Mouse (Mus musculus) MEL (cell line): ENCODE measurements at regions not wholly inside any gene's neighbourhood (a gene's known extent, or its start where the extent isn't known, plus 50 kb on each side); places are given as distances from the start of the nearest gene placed in this dataset.

Source experiments
- CTCF ChIP-seq, 3 experiments: IDR thresholded peaks in 2 of 3; conservative IDR thresholded peaks in 1 of 3; 2 replicates each; pipeline ENCODE4 v1.5.1; 2011 to 2012; ENCODE audit warnings: low read length in 3 of 3, low read depth in 2 of 3, mild to moderate bottlenecking in 2 of 3, improper control_type of control experiment in 1 of 3, inconsistent platforms in 1 of 3, mixed read lengths in 1 of 3, moderate library complexity in 1 of 3; ENCODE audit not compliant: control insufficient read depth in 1 of 3, insufficient read depth in 1 of 3, poor library complexity in 1 of 3, severe bottlenecking in 1 of 3
- ELF1 ChIP-seq: IDR thresholded peaks from 2 replicates; pipeline ENCODE4 v1.6.1; 2014; ENCODE audit warnings: low read depth, mild to moderate bottlenecking, inconsistent platforms, low read length, improper control_type of control experiment, moderate library complexity
- EP300 ChIP-seq, 2 experiments: IDR thresholded peaks; 2 replicates each; pipeline ENCODE4 v1.6.1; 2011; ENCODE audit warnings: improper control_type of control experiment in 2 of 2, low read length in 2 of 2, low read depth in 1 of 2, mild to moderate bottlenecking in 1 of 2
- JUND ChIP-seq: IDR thresholded peaks from 2 replicates; pipeline ENCODE4 v1.6.1; 2011; ENCODE audit warnings: low read depth, mild to moderate bottlenecking, improper control_type of control experiment, low read length
- MAX ChIP-seq: IDR thresholded peaks from 2 replicates; pipeline ENCODE4 v1.6.1; 2011; ENCODE audit warnings: low read length, improper control_type of control experiment
- MYC ChIP-seq: IDR thresholded peaks from 2 replicates; pipeline ENCODE4 v1.6.1; 2011; ENCODE audit warnings: low read depth, mild to moderate bottlenecking, low read length, improper control_type of control experiment, moderate library complexity
- NELFE ChIP-seq: IDR thresholded peaks from 2 replicates; pipeline ENCODE4 v1.6.1; 2011; ENCODE audit warnings: low read depth, low read length, improper control_type of control experiment
- POLR2A ChIP-seq, 2 experiments: IDR thresholded peaks; 2 replicates each; pipeline ENCODE4 v1.6.1; 2011 to 2012; ENCODE audit warnings: low read length in 2 of 2, mild to moderate bottlenecking in 2 of 2, control low read depth in 1 of 2, improper control_type of control experiment in 1 of 2, low read depth in 1 of 2, moderate library complexity in 1 of 2; ENCODE audit not compliant: control insufficient read depth in 1 of 2, insufficient read depth in 1 of 2, poor library complexity in 1 of 2
- TCF12 ChIP-seq: IDR thresholded peaks from 2 replicates; pipeline ENCODE4 v1.6.1; 2014; ENCODE audit warnings: low read depth, mild to moderate bottlenecking, inconsistent platforms, low read length, improper control_type of control experiment, moderate library complexity

- TF ChIP-seq POLR2A (IDR thresholded peaks at IDR 0.05; ENCODE audit: control insufficient read depth in 1 of 2, insufficient read depth in 1 of 2, low read depth in 1 of 2, low read length in 2 of 2, poor library complexity in 1 of 2) (no peak), MYC (no peak), CTCF (IDR thresholded peaks at IDR 0.05 in 2 of 3, conservative IDR thresholded peaks at IDR 0.05 in 1 of 3; ENCODE audit: control insufficient read depth in 1 of 3, insufficient read depth in 1 of 3, low read depth in 2 of 3, low read length in 3 of 3, poor library complexity in 1 of 3, severe bottlenecking in 1 of 3) (no peak), NELFE (no peak), EP300 (IDR thresholded peaks at IDR 0.05; ENCODE audit: low read depth in 1 of 2, low read length in 2 of 2) (no peak), JUND (no peak), MAX (no peak), TCF12 (no peak), ELF1 (no peak)
These were observed 236.1 kb upstream of the Nfe2l3 start for GRCm38 (mm10) chr6:51196391-51196790.
